Mouse (Mus musculus) small intestine, adult 2 months (tissue): ENCODE data around the gene Olfr624. TPM values are rescaled to one million over a fixed set of nuclear protein-coding genes. Genes with fewer than 3 reads are reported as not detected.

Experiments used
- H3K27ac ChIP-seq: fragments of 200-500 bp; 2 replicates; pipeline ENCODE4 v1.5.1; 2012; ENCODE audit warnings: low read depth, low read length, control low read depth, inconsistent platforms; ENCODE audit not compliant: insufficient read depth
- H3K27me3 ChIP-seq: fragments of 200-500 bp; 2 replicates; pipeline ENCODE4 v1.6.1; 2012; ENCODE audit warnings: mild to moderate bottlenecking, moderate library complexity, low read length, inconsistent platforms; ENCODE audit not compliant: control insufficient read depth, insufficient read depth
- H3K36me3 ChIP-seq: fragments of 200-500 bp; 2 replicates; pipeline ENCODE4 v1.6.1; 2012; ENCODE audit warnings: mild to moderate bottlenecking, low read length, control low read depth, inconsistent platforms; ENCODE audit not compliant: control insufficient read depth, insufficient read depth
- H3K4me1 ChIP-seq: fragments of 200-500 bp; 2 replicates; pipeline ENCODE4 v1.6.1; 2012; ENCODE audit warnings: low read length, inconsistent platforms, mixed read lengths; ENCODE audit not compliant: control insufficient read depth, insufficient read depth, insufficient read length
- H3K4me3 ChIP-seq: fragments of 200-500 bp; 2 replicates; pipeline ENCODE4 v1.5.1; 2012; ENCODE audit warnings: low read depth, mild to moderate bottlenecking, control low read depth, inconsistent platforms, low read length, moderate library complexity
- CTCF ChIP-seq: fragments of 200-500 bp; IDR thresholded peaks from 2 replicates; pipeline ENCODE4 v1.5.1; 2012; ENCODE audit warnings: low read depth, mild to moderate bottlenecking, control low read depth, inconsistent platforms, low read length, moderate library complexity, mixed read lengths; ENCODE audit not compliant: insufficient replicate concordance, insufficient read length; ENCODE audit errors: extremely low read depth
- POLR2A ChIP-seq: fragments of 200-500 bp; IDR thresholded peaks from 2 replicates; pipeline ENCODE4 v1.6.1; 2012; ENCODE audit warnings: low read depth, mild to moderate bottlenecking, control low read depth, inconsistent platforms, low read length, moderate library complexity
- WGBS: fragments of 180-500 bp; shearing (Covaris S2); methylation state at CpG from one replicate; pipeline ENCODE4 v1.1.7; 2018; 5-methylcytosine and 5-hydroxymethylcytosine counted together
- polyA plus RNA-seq: library from polyadenylated mRNA; depleted of rRNA; stranded (reverse); fragments of >200 nt; gene quantifications from 2 replicates; pipeline ENCODE4 v1.2.3, GENCODE M21; 2012; rRNA removed

Olfr624 gene
- polyA plus RNA-seq, 1 experiment, result not detected

DNA sequence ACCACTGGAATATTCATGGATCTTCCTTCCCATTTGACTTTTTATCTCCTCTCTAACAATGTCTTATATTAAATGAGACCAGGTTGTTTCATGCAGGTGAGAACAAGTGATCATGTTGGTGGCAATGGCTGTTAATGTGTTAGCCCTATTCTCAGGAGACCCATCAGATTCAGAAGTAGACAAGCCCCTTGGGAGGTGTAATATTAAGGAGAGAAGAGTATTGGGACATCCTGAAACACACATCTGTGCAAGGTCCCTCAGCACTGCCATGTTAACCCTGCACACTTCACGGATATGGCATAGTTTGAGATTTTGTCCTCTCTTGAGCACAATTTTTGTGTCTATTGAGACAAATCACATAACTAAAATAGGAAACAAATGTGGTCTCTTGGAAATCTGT lies 28.4 kb downstream of the Olfr624 start, which contains the start of gene Olfr622:
TSS of gene Olfr622 (minus strand) at position 101 of the 400 bp plus-strand sequence.
- TF ChIP-seq CTCF (no peak), POLR2A (no peak)
- Histone ChIP-seq H3K4me3 (no peak within 1 kb of the TSS), H3K27me3 (no peaks in the 10 kb centered on the region), H3K27ac (no peak within 1 kb of the TSS), H3K36me3 (no peaks in the 10 kb centered on the region), H3K4me1 (no peaks in the 10 kb centered on the region)
- 74% methylated on average over 1 of the region's 1 CpGs for WGBS

DNA sequence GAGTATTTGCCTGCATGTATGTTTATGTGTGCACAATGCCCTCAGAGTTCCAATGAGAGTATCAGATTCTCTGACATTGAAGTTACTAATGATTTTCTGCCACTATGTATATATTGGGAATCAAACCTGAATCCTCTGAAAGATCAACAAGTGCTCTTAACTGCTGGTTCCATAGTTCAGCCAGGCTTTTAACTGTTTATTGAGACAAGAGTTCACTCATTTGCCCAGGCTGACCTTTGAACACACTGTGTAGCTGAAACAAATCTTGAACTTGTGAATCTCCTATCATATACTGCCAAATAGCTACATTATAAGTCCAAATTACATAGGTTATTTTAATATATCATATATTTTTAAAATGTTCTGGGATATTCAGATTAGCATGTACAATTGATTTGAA lies 34.2 kb downstream of the Olfr624 start:
- Histone ChIP-seq H3K27me3 (no peaks in the 10 kb centered on the region), H3K27ac (no peak overlapping the region), H3K4me1 (no peaks in the 10 kb centered on the region), H3K4me3 (no peak overlapping the region), H3K36me3 (no peaks in the 10 kb centered on the region)
- TF ChIP-seq CTCF, result no peak
- TF ChIP-seq POLR2A, result no peak

Other genes with a start within 250 kb of the Olfr624 start
- gene Olfr605, start 225.8 kb downstream of the Olfr624 start, polyA plus RNA-seq, result not detected in 2 replicates
- gene Olfr606, start 222.1 kb downstream of the Olfr624 start, polyA plus RNA-seq, result not detected in 2 replicates
- gene Olfr607, start 207.0 kb downstream of the Olfr624 start, polyA plus RNA-seq, result not detected in 2 replicates
- not detected in 2 replicates for gene Olfr608, start 201.3 kb downstream of the Olfr624 start, polyA plus RNA-seq
- gene Olfr609, start 173.1 kb downstream of the Olfr624 start, polyA plus RNA-seq, result not detected in 2 replicates
- not detected in 2 replicates for gene Olfr610, start 159.1 kb downstream of the Olfr624 start, polyA plus RNA-seq
- not detected in 2 replicates for gene Olfr611, start 150.3 kb downstream of the Olfr624 start, polyA plus RNA-seq
- gene Olfr612, start 128.5 kb downstream of the Olfr624 start, polyA plus RNA-seq, result not detected in 2 replicates
- gene Olfr613, start 123.1 kb downstream of the Olfr624 start, polyA plus RNA-seq, result not detected in 2 replicates
- not detected in 2 replicates for gene Olfr615, start 115.1 kb downstream of the Olfr624 start, polyA plus RNA-seq
- gene Olfr616, start 102.0 kb downstream of the Olfr624 start, polyA plus RNA-seq, result not detected in 2 replicates
- not detected in 2 replicates for gene Olfr617, start 98.1 kb downstream of the Olfr624 start, polyA plus RNA-seq
- not detected in 2 replicates for gene Olfr618, start 81.1 kb downstream of the Olfr624 start, polyA plus RNA-seq
- gene Olfr619, start 70.6 kb downstream of the Olfr624 start, polyA plus RNA-seq, result not detected in 2 replicates
- gene Olfr620, start 58.7 kb downstream of the Olfr624 start, polyA plus RNA-seq, result not detected in 2 replicates
- not detected in 2 replicates for gene Olfr622, start 28.5 kb downstream of the Olfr624 start, polyA plus RNA-seq
- not detected in 2 replicates for gene Olfr623, start 7.5 kb downstream of the Olfr624 start, polyA plus RNA-seq
- not detected in 2 replicates for gene Olfr625-ps1, start 11.5 kb upstream of the Olfr624 start, polyA plus RNA-seq
- gene Olfr243, start 43.5 kb upstream of the Olfr624 start, polyA plus RNA-seq, result not detected in 2 replicates
- not detected in 2 replicates for gene Olfr628, start 59.2 kb upstream of the Olfr624 start, polyA plus RNA-seq
- not detected in 2 replicates for gene Olfr629, start 73.8 kb upstream of the Olfr624 start, polyA plus RNA-seq
- gene Olfr630, start 86.1 kb upstream of the Olfr624 start, polyA plus RNA-seq, result not detected in 2 replicates
- gene Olfr69, start 100.4 kb upstream of the Olfr624 start, polyA plus RNA-seq, result not detected in 2 replicates
- not detected in 2 replicates for gene Olfr68, start 108.5 kb upstream of the Olfr624 start, polyA plus RNA-seq
- not detected in 2 replicates for gene Olfr67, start 120.6 kb upstream of the Olfr624 start, polyA plus RNA-seq
- gene Hbb-bt, start 142.8 kb upstream of the Olfr624 start, polyA plus RNA-seq, result 7.2 and 8.9 TPM in 2 replicates
- 59.9 and 74.9 TPM in 2 replicates for gene Hbb-bs, start 156.9 kb upstream of the Olfr624 start, polyA plus RNA-seq
- not detected in 2 replicates for gene Hbb-bh2, start 169.3 kb upstream of the Olfr624 start, polyA plus RNA-seq
- not detected in 2 replicates for gene Hbb-bh1, start 172.0 kb upstream of the Olfr624 start, polyA plus RNA-seq
- not detected in 2 replicates for gene Hbb-y, start 182.0 kb upstream of the Olfr624 start, polyA plus RNA-seq
- gene Olfr66, start 215.1 kb upstream of the Olfr624 start, polyA plus RNA-seq, result not detected in 2 replicates
- gene Olfr64, start 223.3 kb upstream of the Olfr624 start, polyA plus RNA-seq, result not detected in 2 replicates
- not detected in 2 replicates for gene Olfr65, start 232.3 kb upstream of the Olfr624 start, polyA plus RNA-seq